Mouse (Mus musculus) lung, embryonic 15.5 days (tissue): ENCODE results near the gene Ptpn12. TPM values are rescaled to one million over a fixed set of nuclear protein-coding genes. Genes with fewer than 3 reads are reported as not detected.
"Not testable (repeated sequence)": the region's sequence is repeated elsewhere in the genome, so short reads cannot be mapped to it uniquely, and the experiment has no call there.

Source experiments
- ATAC-seq: fragments of 200-750 bp; cut with Nextera tagmentation; 2 replicates; pipeline ENCODE4 v1.8.0; 2017; ENCODE audit warnings: moderate number of reproducible peaks, borderline replicate concordance; ENCODE audit not compliant: low FRiP score, low TSS enrichment; ENCODE audit errors: extremely low read depth
- H3K27ac ChIP-seq: fragments of 300-500 bp; sonication (generic); 2 replicates; pipeline ENCODE4 v1.5.1; 2015; ENCODE audit warnings: moderate library complexity, mild to moderate bottlenecking, inconsistent platforms
- H3K27me3 ChIP-seq: fragments of 300-500 bp; sonication (generic); 2 replicates; pipeline ENCODE4 v1.6.1; 2015; ENCODE audit warnings: inconsistent platforms
- H3K36me3 ChIP-seq: fragments of 300-500 bp; sonication (generic); 2 replicates; pipeline ENCODE4 v1.6.1; 2015; ENCODE audit warnings: inconsistent platforms
- H3K4me1 ChIP-seq: fragments of 300-500 bp; sonication (generic); 2 replicates; pipeline ENCODE4 v1.6.1; 2015; ENCODE audit warnings: inconsistent platforms
- H3K4me2 ChIP-seq: fragments of 300-500 bp; sonication (generic); 2 replicates; pipeline ENCODE4 v1.6.1; 2015; ENCODE audit warnings: inconsistent platforms, mild to moderate bottlenecking, moderate library complexity
- H3K4me3 ChIP-seq: fragments of 300-500 bp; sonication (generic); 2 replicates; pipeline ENCODE4 v1.5.1; 2015; ENCODE audit warnings: mild to moderate bottlenecking, inconsistent platforms
- H3K9ac ChIP-seq: fragments of 300-500 bp; sonication (generic); 2 replicates; pipeline ENCODE4 v1.6.1; 2015; ENCODE audit warnings: inconsistent platforms
- H3K9me3 ChIP-seq: fragments of 300-500 bp; sonication (generic); 2 replicates; pipeline ENCODE4 v1.6.1; 2016; ENCODE audit warnings: inconsistent platforms
- WGBS: fragments of 180-500 bp; shearing (Covaris S2); methylation state at CpG from one replicate; pipeline ENCODE4 v1.1.7; 2015; 5-methylcytosine and 5-hydroxymethylcytosine counted together
- polyA plus RNA-seq: library from polyadenylated mRNA; unstranded; fragments of >200 nt; fragmentation: Nextera tagmentation; extraction: Ambion mirVana; gene quantifications from 2 replicates; pipeline ENCODE4 v1.2.1, GENCODE M21; 2015

Gene Ptpn12
- polyA plus RNA-seq, 1 experiment from 2014 or later: 27.5 TPM

GRCm38 (mm10) chr5:20946906-20947305, 108.8 kb downstream of the Ptpn12 start:
- Histone ChIP-seq H3K9ac (no peak overlapping the region), H3K4me3 (no peak overlapping the region), H3K27me3 (no peaks in the 10 kb centered on the region), H3K9me3 (no peaks in the 10 kb centered on the region), H3K4me1 (peaks cover 26% of the 10 kb centered on the region), H3K36me3 (no peaks in the 10 kb centered on the region), H3K27ac (no peak overlapping the region), H3K4me2 (no peak overlapping the region)
- WGBS: 90% methylated on average over 6 of the region's 6 CpGs
- no peak for ATAC-seq

- ATAC-seq: no peak; the same call in 1 of the 2 replicates
- Histone ChIP-seq H3K27ac (0 out of 2 replicates have a peak overlapping the region, but pooled peaks have one; percentile 1), H3K9me3 (no peaks in the 10 kb centered on the region), H3K4me1 (peaks cover 35% of the 10 kb centered on the region), H3K4me2 (no peak overlapping the region), H3K27me3 (no peaks in the 10 kb centered on the region), H3K4me3 (no peak overlapping the region), H3K9ac (no peak overlapping the region), H3K36me3 (no peaks in the 10 kb centered on the region)
- 54% methylated on average over 13 of the region's 13 CpGs for WGBS
Observed at GRCm38 (mm10) chr5:20944961-20945748, 110.6 kb downstream of the Ptpn12 start.

GRCm38 (mm10) chr5:20943791-20944190, 111.9 kb downstream of the Ptpn12 start:
- H3K9ac ChIP-seq, H3K4me2 ChIP-seq, H3K9me3 ChIP-seq, ATAC-seq, H3K27ac ChIP-seq, H3K27me3 ChIP-seq, H3K36me3 ChIP-seq, H3K4me3 ChIP-seq: not testable (repeated sequence)
- H3K4me1 ChIP-seq: peaks cover 31% of the 10 kb centered on the region
- 74% methylated on average over 3 of the region's 4 CpGs for WGBS

GRCm38 (mm10) chr5:20942523-20942922, 113.2 kb downstream of the Ptpn12 start:
- WGBS: 59% methylated on average over 3 of the region's 3 CpGs
- Histone ChIP-seq H3K9ac (no peak overlapping the region), H3K36me3 (no peaks in the 10 kb centered on the region), H3K27ac (no peak overlapping the region), H3K4me1 (peaks cover 35% of the 10 kb centered on the region), H3K4me2 (no peak overlapping the region), H3K27me3 (no peaks in the 10 kb centered on the region), H3K4me3 (no peak overlapping the region), H3K9me3 (no peaks in the 10 kb centered on the region)
- no peak for ATAC-seq

- H3K4me1 ChIP-seq: peaks cover 35% of the 10 kb centered on the region
- no peak overlapping the region for H3K9ac ChIP-seq
- no peaks in the 10 kb centered on the region for H3K36me3 ChIP-seq
- no peak overlapping the region for H3K4me2 ChIP-seq
- H3K9me3 ChIP-seq: no peaks in the 10 kb centered on the region
- no peaks in the 10 kb centered on the region for H3K27me3 ChIP-seq
- 28% methylated on average over 5 of the region's 5 CpGs for WGBS
- peak; percentile 57; the same call in 1 of the 2 replicates for ATAC-seq
- H3K4me3 ChIP-seq: no peak overlapping the region
- no peak overlapping the region for H3K27ac ChIP-seq
Observed at GRCm38 (mm10) chr5:20941205-20941604, 114.5 kb downstream of the Ptpn12 start.

GRCm38 (mm10) chr5:20940696-20941095, 115.0 kb downstream of the Ptpn12 start:
- Histone ChIP-seq H3K4me1 (peaks cover 33% of the 10 kb centered on the region), H3K36me3 (no peaks in the 10 kb centered on the region), H3K4me3 (no peak overlapping the region), H3K4me2 (no peak overlapping the region), H3K9ac (no peak overlapping the region), H3K27ac (no peak overlapping the region), H3K9me3 (no peaks in the 10 kb centered on the region), H3K27me3 (no peaks in the 10 kb centered on the region)
- WGBS: 73% methylated on average over 4 of the region's 4 CpGs
- ATAC-seq: no peak

- Histone ChIP-seq H3K4me1 (peaks cover 27% of the 10 kb centered on the region), H3K4me2 (no peak overlapping the region)
Observed at GRCm38 (mm10) chr5:20940040-20940571, 115.6 kb downstream of the Ptpn12 start.

GRCm38 (mm10) chr5:20938523-20938922, 117.2 kb downstream of the Ptpn12 start:
- Histone ChIP-seq H3K27me3 (no peaks in the 10 kb centered on the region), H3K4me3 (no peak overlapping the region), H3K9me3 (no peaks in the 10 kb centered on the region), H3K27ac (no peak overlapping the region), H3K36me3 (no peaks in the 10 kb centered on the region), H3K4me1 (peaks cover 23% of the 10 kb centered on the region), H3K4me2 (no peak overlapping the region), H3K9ac (no peak overlapping the region)
- 69% methylated on average over 5 of the region's 5 CpGs for WGBS
- no peak for ATAC-seq

More at GRCm38 (mm10) chr5:20940040-20940571, 115.6 kb downstream of the Ptpn12 start:
- H3K9ac ChIP-seq: no peak overlapping the region
- no peaks in the 10 kb centered on the region for H3K27me3 ChIP-seq
- H3K9me3 ChIP-seq: no peaks in the 10 kb centered on the region
- no peaks in the 10 kb centered on the region for H3K36me3 ChIP-seq
- no peak overlapping the region for H3K4me3 ChIP-seq
- no peak overlapping the region for H3K27ac ChIP-seq
- 81% methylated on average over 6 of the region's 6 CpGs for WGBS
- no peak for ATAC-seq

Other genes with a start within 250 kb of the Ptpn12 start
- 10.7 and 11.2 TPM in 2 replicates for gene Phtf2, start 173.8 kb downstream of the Ptpn12 start, polyA plus RNA-seq
- gene Tmem60, start 173.7 kb downstream of the Ptpn12 start, polyA plus RNA-seq: 44.4 and 47.6 TPM in 2 replicates
- 4.5 and 4.9 TPM in 2 replicates for gene Rsbn1l, start 99.5 kb downstream of the Ptpn12 start, polyA plus RNA-seq
- gene Gsap, start 130.3 kb upstream of the Ptpn12 start, polyA plus RNA-seq: 2.8 and 3.2 TPM in 2 replicates